Mouse (Mus musculus): Measurements from ENCODE around the gene Rad51b. TPM values are rescaled to one million over a fixed set of nuclear protein-coding genes. Genes with fewer than 3 reads are reported as not detected.

The Rad51b gene
- total and polyA plus RNA-seq, 3 experiments: 6.5 to 8.6 (median 8.5) TPM

DNA sequence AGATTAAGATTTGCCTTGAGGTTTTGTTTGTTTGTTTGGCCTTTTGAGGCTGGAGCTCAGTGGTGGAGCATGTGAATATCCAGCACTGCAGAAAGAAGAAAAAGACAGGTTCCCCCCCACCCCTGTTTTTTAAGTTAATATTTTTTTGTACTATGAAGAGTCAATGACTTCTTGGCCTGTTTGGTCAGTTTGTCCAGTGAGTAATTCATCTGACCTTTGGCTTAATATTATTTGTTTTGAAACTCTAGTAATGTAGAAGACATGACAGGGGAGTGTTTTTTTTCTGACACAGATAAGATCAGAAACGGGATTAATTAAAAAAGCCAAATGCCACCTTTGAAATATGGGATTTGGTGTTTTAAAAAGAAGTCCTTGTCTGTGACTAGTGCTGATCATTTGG lies 107.4 kb downstream of the Rad51b start:
- no peaks in the 10 kb centered on the region for H3K9me3 ChIP-seq (replicated peaks; ENCODE audit: low read length)
- DNase-seq (ENCODE audit: extremely low read depth): no peak
- H3K27ac ChIP-seq (ENCODE audit: insufficient read depth, low read depth): no peak overlapping the region
- no peaks in the 10 kb centered on the region for H3K27me3 ChIP-seq (replicated peaks)
- H3K4me2 ChIP-seq (ENCODE audit: insufficient read depth, low read depth, poor library complexity, severe bottlenecking): no peak overlapping the region
- no peak overlapping the region for H3K4me3 ChIP-seq (replicated peaks in 1 of 3; ENCODE audit: low read depth in 2 of 3, low read length in 2 of 3, poor library complexity in 1 of 3)
- peaks cover 0 to 2% of the 10 kb centered on the region in 2 experiments for H3K36me3 ChIP-seq (replicated peaks in 1 of 2; ENCODE audit: control insufficient read depth in 1 of 2, insufficient read depth in 1 of 2, low read length in 1 of 2)
- TF ChIP-seq MAZ (IDR thresholded peaks at IDR 0.05; ENCODE audit: low read depth, low read length): no peak
- TF ChIP-seq MXI1 (IDR thresholded peaks at IDR 0.05; ENCODE audit: low read depth, low read length): no peak
- no peak for TF ChIP-seq ELF1 (IDR thresholded peaks at IDR 0.05; ENCODE audit: low read depth, low read length)
- in situ Hi-C loops (cut with MboI; ENCODE audit: low pct_ligation_motif_present, low pct_unique_long_range_greater_than_20kb, low sequenced_read_pairs) (no loop called here), dilution Hi-C loops (cut with MboI; ENCODE audit: extremely low pct_ligation_motif_present, extremely low pct_unique_long_range_greater_than_20kb, low sequenced_read_pairs) (no loop called here)
- H3K4me1 ChIP-seq (ENCODE audit: control insufficient read depth in 1 of 2, insufficient read depth in 2 of 2): no peaks in the 10 kb centered on the region
- no peak overlapping the region for H3K9ac ChIP-seq (ENCODE audit: insufficient read depth, low read depth)
- no peaks in the 10 kb centered on the region for H3K79me2 ChIP-seq (replicated peaks; ENCODE audit: control insufficient read depth, extremely low read depth, insufficient read depth, poor library complexity, severe bottlenecking)

DNA sequence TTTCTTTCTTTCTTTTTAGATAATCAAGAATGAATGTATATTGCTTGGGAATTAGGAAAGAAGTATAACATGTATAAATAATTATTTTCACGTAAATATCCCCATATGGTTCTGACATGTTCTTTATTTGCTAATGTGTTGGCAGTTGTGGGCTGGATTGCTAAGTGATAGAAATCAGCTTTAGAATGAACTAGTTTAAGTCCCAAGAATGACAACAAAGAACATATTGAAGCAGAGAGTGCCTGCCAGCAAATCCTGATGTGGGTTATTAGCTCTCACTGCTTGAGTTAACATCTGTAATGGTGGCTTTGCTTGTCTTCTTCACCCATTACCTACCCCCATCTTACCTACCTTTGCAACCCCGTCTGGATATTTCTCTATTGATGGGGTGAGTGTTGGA lies 111.6 kb downstream of the Rad51b start:
- dilution Hi-C loops (cut with MboI; ENCODE audit: extremely low pct_ligation_motif_present, extremely low pct_unique_long_range_greater_than_20kb, low sequenced_read_pairs) (no loop called here), in situ Hi-C loops (cut with MboI; ENCODE audit: low pct_ligation_motif_present, low pct_unique_long_range_greater_than_20kb, low sequenced_read_pairs) (no loop called here)
- H3K36me3 ChIP-seq (replicated peaks in 1 of 2; ENCODE audit: control insufficient read depth in 1 of 2, insufficient read depth in 1 of 2, low read length in 1 of 2): peaks cover 0 to 2% of the 10 kb centered on the region in 2 experiments
- no peaks in the 10 kb centered on the region for H3K27me3 ChIP-seq (replicated peaks)
- DNase-seq (ENCODE audit: extremely low read depth): no peak
- H3K27ac ChIP-seq (ENCODE audit: insufficient read depth, low read depth): no peak overlapping the region
- H3K9me3 ChIP-seq (replicated peaks; ENCODE audit: low read length): no peaks in the 10 kb centered on the region
- H3K4me2 ChIP-seq (ENCODE audit: insufficient read depth, low read depth, poor library complexity, severe bottlenecking): no peak overlapping the region
- TF ChIP-seq ZC3H11A (IDR thresholded peaks at IDR 0.05; ENCODE audit: low read depth, low read length): no peak
- no peak for TF ChIP-seq USF2 (conservative IDR thresholded peaks at IDR 0.05; ENCODE audit: low read depth, low read length)
- no peak for TF ChIP-seq ELF1 (IDR thresholded peaks at IDR 0.05; ENCODE audit: low read depth, low read length)
- TF ChIP-seq MXI1 (IDR thresholded peaks at IDR 0.05; ENCODE audit: low read depth, low read length): no peak
- TF ChIP-seq SMC3 (IDR thresholded peaks at IDR 0.05; ENCODE audit: low read depth, low read length): no peak
- TF ChIP-seq TBP (conservative IDR thresholded peaks at IDR 0.05; ENCODE audit: low read depth, low read length): no peak
- no peak for TF ChIP-seq SIN3A (IDR thresholded peaks at IDR 0.05; ENCODE audit: low read length)
- TF ChIP-seq UBTF (IDR thresholded peaks at IDR 0.05; ENCODE audit: low read depth, low read length): no peak
- no peak for TF ChIP-seq USF1 (IDR thresholded peaks at IDR 0.05; ENCODE audit: low read depth, low read length)
- H3K9ac ChIP-seq (ENCODE audit: insufficient read depth, low read depth): no peak overlapping the region
- H3K4me1 ChIP-seq (ENCODE audit: control insufficient read depth in 1 of 2, insufficient read depth in 2 of 2): no peaks in the 10 kb centered on the region
- H3K4me3 ChIP-seq (replicated peaks in 1 of 3; ENCODE audit: low read depth in 2 of 3, low read length in 2 of 3, poor library complexity in 1 of 3): no peak overlapping the region
- H3K79me2 ChIP-seq (replicated peaks; ENCODE audit: control insufficient read depth, extremely low read depth, insufficient read depth, poor library complexity, severe bottlenecking): no peaks in the 10 kb centered on the region

DNA sequence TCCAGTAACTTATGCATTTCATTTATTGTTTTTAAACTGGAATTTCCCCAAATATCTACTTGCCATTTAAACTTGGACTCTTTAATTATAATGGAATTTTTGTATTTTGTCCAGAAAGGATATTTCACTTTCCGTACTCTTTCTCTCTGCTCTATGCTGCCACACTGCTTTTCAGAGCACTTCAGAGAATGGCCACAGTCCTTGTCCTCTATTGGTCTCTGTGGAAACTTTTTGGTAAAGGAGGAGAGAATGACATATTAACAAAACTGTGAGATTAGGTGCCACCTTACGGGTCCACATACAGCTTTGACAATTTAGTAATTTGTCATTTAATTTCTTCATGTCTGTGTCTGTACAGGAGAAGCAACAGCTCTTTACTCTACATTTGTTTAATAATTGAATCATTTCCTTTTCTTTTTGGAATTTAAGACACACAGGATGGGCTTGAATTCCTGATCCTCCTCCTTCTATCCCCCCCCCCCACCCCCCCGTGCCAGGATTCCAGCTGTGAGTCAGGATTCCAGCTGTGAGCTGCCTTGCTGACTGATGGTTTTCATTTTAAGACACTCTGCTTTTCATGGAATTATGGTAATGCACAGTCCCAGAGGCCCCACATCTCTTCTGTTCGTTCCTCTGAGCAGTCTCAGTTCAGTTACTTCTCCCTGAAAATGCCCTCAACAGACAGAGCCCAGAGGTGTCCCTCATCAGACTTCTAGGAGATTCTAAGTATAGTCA lies 112.2 kb downstream of the Rad51b start:
- peaks cover 0 to 2% of the 10 kb centered on the region in 2 experiments for H3K36me3 ChIP-seq (replicated peaks in 1 of 2; ENCODE audit: control insufficient read depth in 1 of 2, insufficient read depth in 1 of 2, low read length in 1 of 2)
- in situ Hi-C loops (cut with MboI; ENCODE audit: low pct_ligation_motif_present, low pct_unique_long_range_greater_than_20kb, low sequenced_read_pairs): no loop called here
- dilution Hi-C loops (cut with MboI; ENCODE audit: extremely low pct_ligation_motif_present, extremely low pct_unique_long_range_greater_than_20kb, low sequenced_read_pairs): no loop called here
- no peaks in the 10 kb centered on the region for H3K9me3 ChIP-seq (replicated peaks; ENCODE audit: low read length)
- no peak overlapping the region for H3K27ac ChIP-seq (ENCODE audit: insufficient read depth, low read depth)
- DNase-seq (ENCODE audit: extremely low read depth): no peak
- no peaks in the 10 kb centered on the region for H3K4me1 ChIP-seq (ENCODE audit: control insufficient read depth in 1 of 2, insufficient read depth in 2 of 2)
- no peak overlapping the region for H3K4me3 ChIP-seq (replicated peaks in 1 of 3; ENCODE audit: low read depth in 2 of 3, low read length in 2 of 3, poor library complexity in 1 of 3)
- TF ChIP-seq RCOR1 (conservative IDR thresholded peaks at IDR 0.05; ENCODE audit: low read depth, low read length) (no peak), MAZ (IDR thresholded peaks at IDR 0.05; ENCODE audit: low read depth, low read length) (no peak), RAD21 (IDR thresholded peaks at IDR 0.05; ENCODE audit: low read depth, low read length) (no peak), MAX (IDR thresholded peaks at IDR 0.05; ENCODE audit: low read length) (no peak), ZMIZ1 (IDR thresholded peaks at IDR 0.05; ENCODE audit: low read depth, low read length) (no peak), MXI1 (IDR thresholded peaks at IDR 0.05; ENCODE audit: low read depth, low read length) (no peak), ZNF384 (IDR thresholded peaks at IDR 0.05; ENCODE audit: low read depth, low read length) (no peak), USF2 (conservative IDR thresholded peaks at IDR 0.05; ENCODE audit: low read depth, low read length) (no peak), JUN (IDR thresholded peaks at IDR 0.05; ENCODE audit: insufficient read depth, low read depth, low read length) (no peak), NRF1 (IDR thresholded peaks at IDR 0.05; ENCODE audit: low read depth, low read length) (no peak), E2F4 (IDR thresholded peaks at IDR 0.05; ENCODE audit: insufficient replicate concordance, low read depth, low read length) (no peak), ELF1 (IDR thresholded peaks at IDR 0.05; ENCODE audit: low read depth, low read length) (no peak), MEF2A (IDR thresholded peaks at IDR 0.05; ENCODE audit: borderline replicate concordance, low read depth, low read length) (no peak)
- H3K27me3 ChIP-seq (replicated peaks): no peaks in the 10 kb centered on the region
- H3K9ac ChIP-seq (ENCODE audit: insufficient read depth, low read depth): no peak overlapping the region
- no peaks in the 10 kb centered on the region for H3K79me2 ChIP-seq (replicated peaks; ENCODE audit: control insufficient read depth, extremely low read depth, insufficient read depth, poor library complexity, severe bottlenecking)
- H3K4me2 ChIP-seq (ENCODE audit: insufficient read depth, low read depth, poor library complexity, severe bottlenecking): no peak overlapping the region
